Mouse (Mus musculus) forebrain, postnatal 0 days (tissue): ENCODE data around the gene Kctd13. TPM values are rescaled to one million over a fixed set of nuclear protein-coding genes. Genes with fewer than 3 reads are reported as not detected.

Experiments used
- ATAC-seq: fragments of 200-750 bp; cut with Nextera tagmentation; 2 replicates; pipeline ENCODE4 v1.8.0; 2017; ENCODE audit warnings: mild to moderate bottlenecking, moderate library complexity
- DNase-seq: peaks from one replicate; pipeline ENCODE4 v3.0.0-alpha.2; 2015
- H3K27ac ChIP-seq: fragments of 300-500 bp; sonication (generic); 2 replicates; pipeline ENCODE4 v1.5.1; 2014; ENCODE audit warnings: low read depth, mild to moderate bottlenecking, antibody characterized with exemption, low read length, moderate library complexity, mixed read lengths
- H3K27me3 ChIP-seq: fragments of 300-500 bp; sonication (generic); 2 replicates; pipeline ENCODE4 v1.6.1; 2014; ENCODE audit warnings: mild to moderate bottlenecking, low read length, mixed read lengths; ENCODE audit not compliant: insufficient read depth
- H3K36me3 ChIP-seq: fragments of 300-500 bp; sonication (generic); 2 replicates; pipeline ENCODE4 v1.6.1; 2014; ENCODE audit warnings: mild to moderate bottlenecking, moderate library complexity; ENCODE audit not compliant: insufficient read depth
- H3K4me1 ChIP-seq: fragments of 300-500 bp; sonication (generic); 2 replicates; pipeline ENCODE4 v1.6.1; 2014; ENCODE audit warnings: antibody characterized with exemption; ENCODE audit not compliant: insufficient read depth
- H3K4me2 ChIP-seq: fragments of 300-500 bp; sonication (generic); 2 replicates; pipeline ENCODE4 v1.6.1; 2014; ENCODE audit warnings: low read depth, mild to moderate bottlenecking, moderate library complexity
- H3K4me3 ChIP-seq: fragments of 300-500 bp; sonication (generic); 2 replicates; pipeline ENCODE4 v1.5.1; 2014; ENCODE audit warnings: low read depth, low read length, mixed read lengths
- H3K9ac ChIP-seq: fragments of 300-500 bp; sonication (generic); 2 replicates; pipeline ENCODE4 v1.6.1; 2014; ENCODE audit warnings: mild to moderate bottlenecking
- H3K9me3 ChIP-seq: fragments of 300-500 bp; sonication (generic); 2 replicates; pipeline ENCODE4 v1.6.1; 2016; ENCODE audit warnings: low read length
- CTCF ChIP-seq: sonication (generic); IDR thresholded peaks from 2 replicates; pipeline ENCODE4 v1.5.1; 2016; ENCODE audit warnings: antibody characterized with exemption, control low read depth, low read depth
- WGBS: fragments of 180-500 bp; shearing (Covaris S2); extraction: QIAGEN DNeasy Blood & Tissue Kit; methylation state at CpG from one replicate; pipeline ENCODE4 v1.1.7; 2014; 5-methylcytosine and 5-hydroxymethylcytosine counted together
- polyA plus RNA-seq: library from polyadenylated mRNA; unstranded; fragments of >200 nt; fragmentation: Nextera tagmentation; extraction: Ambion mirVana; gene quantifications from 2 replicates; pipeline ENCODE4 v1.2.1, GENCODE M21; 2015
- total RNA-seq: library from RNA; depleted of rRNA; stranded (reverse); fragments of >200 nt; gene quantifications from 2 replicates; pipeline ENCODE4 v1.2.3, GENCODE M21; 2014; rRNA removed

Kctd13 gene
- total and polyA plus RNA-seq, 2 experiments from 2014 or later: 140 to 218 TPM

DNA sequence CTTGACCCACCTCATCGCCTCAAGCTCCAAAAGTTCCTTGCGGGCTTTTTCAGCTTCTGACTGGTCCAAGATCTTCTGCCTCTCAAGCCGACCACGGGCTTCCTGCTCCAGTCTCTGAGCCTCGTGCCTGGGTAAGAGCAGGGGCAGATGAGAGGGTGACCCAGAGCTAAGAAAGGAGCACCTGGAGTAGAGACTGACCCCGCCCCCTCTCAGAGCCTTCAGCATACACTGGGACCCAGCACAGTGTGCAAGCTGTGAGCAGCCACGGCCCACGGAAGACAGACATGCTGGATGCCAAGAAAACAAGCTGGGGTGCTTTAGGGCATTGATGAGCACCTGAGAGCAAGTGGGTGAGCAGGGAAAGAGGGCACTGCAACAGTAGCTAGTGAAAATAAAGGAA, 60.1 kb downstream of the Kctd13 start:
- no peak for ATAC-seq
- Histone ChIP-seq H3K27ac (no peak overlapping the region), H3K4me3 (no peak overlapping the region), H3K9me3 (no peaks in the 10 kb centered on the region), H3K4me2 (no peak overlapping the region), H3K27me3 (no peaks in the 10 kb centered on the region), H3K9ac (no peak overlapping the region), H3K36me3 (no peaks in the 10 kb centered on the region), H3K4me1 (0 out of 2 replicates have a peak, but pooled peaks cover 4% of the 10 kb centered on the region)
- 75% methylated on average over 8 of the region's 8 CpGs for WGBS
- no peak for DNase-seq
- no peak for TF ChIP-seq CTCF

Other genes starting within 250 kb of the Kctd13 start
- gene Bola2, start 233.5 kb upstream of the Kctd13 start, total RNA-seq: 66.9 and 115 TPM in 2 replicates
- gene Bola2, start 233.5 kb upstream of the Kctd13 start, polyA plus RNA-seq: 139 and 205 TPM in 2 replicates
- gene Slx1b, start 233.1 kb upstream of the Kctd13 start, total RNA-seq: 15.8 and 17.9 TPM in 2 replicates
- gene Slx1b, start 233.1 kb upstream of the Kctd13 start, polyA plus RNA-seq: 7.5 and 10.1 TPM in 2 replicates
- 121 and 169 TPM in 2 replicates for gene Coro1a, start 221.1 kb upstream of the Kctd13 start, total RNA-seq
- 118 and 146 TPM in 2 replicates for gene Coro1a, start 221.1 kb upstream of the Kctd13 start, polyA plus RNA-seq
- 108 and 131 TPM in 2 replicates for gene Mapk3, start 169.3 kb upstream of the Kctd13 start, total RNA-seq
- gene Mapk3, start 169.3 kb upstream of the Kctd13 start, polyA plus RNA-seq: 118 and 133 TPM in 2 replicates
- gene Gdpd3, start 162.5 kb upstream of the Kctd13 start, total RNA-seq: 1.2 and 2.5 TPM in 2 replicates
- 0.93 and 0.97 TPM in 2 replicates for gene Gdpd3, start 162.5 kb upstream of the Kctd13 start, polyA plus RNA-seq
- 162 and 237 TPM in 2 replicates for gene Ypel3, start 151.9 kb upstream of the Kctd13 start, total RNA-seq
- gene Ypel3, start 151.9 kb upstream of the Kctd13 start, polyA plus RNA-seq: 223 and 250 TPM in 2 replicates
- gene Tbx6, start 147.4 kb upstream of the Kctd13 start, total RNA-seq: 0.31 and 0.38 TPM in 2 replicates
- 0.10 and 0.11 TPM in 2 replicates for gene Tbx6, start 147.4 kb upstream of the Kctd13 start, polyA plus RNA-seq
- 114 and 119 TPM in 2 replicates for gene Ppp4c, start 136.4 kb upstream of the Kctd13 start, total RNA-seq
- gene Ppp4c, start 136.4 kb upstream of the Kctd13 start, polyA plus RNA-seq: 161 and 172 TPM in 2 replicates
- 33.2 and 34.4 TPM in 2 replicates for gene Fam57b, start 131.2 kb upstream of the Kctd13 start, total RNA-seq
- 39.0 and 42.6 TPM in 2 replicates for gene Fam57b, start 131.2 kb upstream of the Kctd13 start, polyA plus RNA-seq
- not detected in 2 replicates for gene 4930451I11Rik, start 97.2 kb upstream of the Kctd13 start, total RNA-seq
- gene 4930451I11Rik, start 97.2 kb upstream of the Kctd13 start, polyA plus RNA-seq: 0.62 TPM in 1 of 2 replicates, not detected in the other
- gene Doc2a, start 81.5 kb upstream of the Kctd13 start, total RNA-seq: 35.7 and 148 TPM in 2 replicates
- 31.5 and 32.5 TPM in 2 replicates for gene Doc2a, start 81.5 kb upstream of the Kctd13 start, polyA plus RNA-seq
- gene Hirip3, start 66.9 kb upstream of the Kctd13 start, total RNA-seq: 11.7 and 21.3 TPM in 2 replicates
- gene Hirip3, start 66.9 kb upstream of the Kctd13 start, polyA plus RNA-seq: 9.9 and 19.5 TPM in 2 replicates
- gene Ino80e, start 66.5 kb upstream of the Kctd13 start, total RNA-seq: 62.8 and 69.9 TPM in 2 replicates
- 102 and 107 TPM in 2 replicates for gene Ino80e, start 66.5 kb upstream of the Kctd13 start, polyA plus RNA-seq
- gene Taok2, start 44.2 kb upstream of the Kctd13 start, total RNA-seq: 100 and 110 TPM in 2 replicates
- gene Taok2, start 44.2 kb upstream of the Kctd13 start, polyA plus RNA-seq: 30.5 and 42.6 TPM in 2 replicates
- gene Tmem219, start 6.0 kb upstream of the Kctd13 start, total RNA-seq: 22.8 and 23.8 TPM in 2 replicates
- 44.7 and 45.4 TPM in 2 replicates for gene Tmem219, start 6.0 kb upstream of the Kctd13 start, polyA plus RNA-seq
- gene Asphd1, start 20.7 kb downstream of the Kctd13 start, total RNA-seq: 14.3 and 37.2 TPM in 2 replicates
- 10.3 and 13.6 TPM in 2 replicates for gene Asphd1, start 20.7 kb downstream of the Kctd13 start, polyA plus RNA-seq
- 104 and 160 TPM in 2 replicates for gene Sez6l2, start 21.7 kb downstream of the Kctd13 start, total RNA-seq
- gene Sez6l2, start 21.7 kb downstream of the Kctd13 start, polyA plus RNA-seq: 38.3 and 45.3 TPM in 2 replicates
- gene Cdipt, start 47.0 kb downstream of the Kctd13 start, total RNA-seq: 120 and 158 TPM in 2 replicates
- 134 and 137 TPM in 2 replicates for gene Cdipt, start 47.0 kb downstream of the Kctd13 start, polyA plus RNA-seq
- gene Cdiptos, start 47.2 kb downstream of the Kctd13 start, total RNA-seq: not detected in 2 replicates
- gene Cdiptos, start 47.2 kb downstream of the Kctd13 start, polyA plus RNA-seq: 0.53 and 0.62 TPM in 2 replicates
- 4.8 and 6.9 TPM in 2 replicates for gene Mvp, start 85.7 kb downstream of the Kctd13 start, total RNA-seq
- gene Mvp, start 85.7 kb downstream of the Kctd13 start, polyA plus RNA-seq: 3.3 and 3.4 TPM in 2 replicates
- 3.8 TPM in 1 of 2 replicates, not detected in the other for gene Pagr1b, start 87.6 kb downstream of the Kctd13 start, total RNA-seq
- gene Pagr1b, start 87.6 kb downstream of the Kctd13 start, polyA plus RNA-seq: 1.0 TPM in 1 of 2 replicates, not detected in the other
- gene Pagr1a, start 88.5 kb downstream of the Kctd13 start, total RNA-seq: 19.2 and 21.9 TPM in 2 replicates
- 18.1 and 31.6 TPM in 2 replicates for gene Pagr1a, start 88.5 kb downstream of the Kctd13 start, polyA plus RNA-seq
- gene Gm42742, start 92.2 kb downstream of the Kctd13 start, total RNA-seq: 49.1 and 53.6 TPM in 2 replicates
- 36.7 and 42.2 TPM in 2 replicates for gene Gm42742, start 92.2 kb downstream of the Kctd13 start, polyA plus RNA-seq
- 68.2 and 77.8 TPM in 2 replicates for gene Prrt2, start 92.3 kb downstream of the Kctd13 start, total RNA-seq
- 84.1 and 84.3 TPM in 2 replicates for gene Prrt2, start 92.3 kb downstream of the Kctd13 start, polyA plus RNA-seq
- gene Maz, start 98.2 kb downstream of the Kctd13 start, total RNA-seq: 176 and 200 TPM in 2 replicates
- 69.5 and 73.9 TPM in 2 replicates for gene Maz, start 98.2 kb downstream of the Kctd13 start, polyA plus RNA-seq
- 6.2 and 6.5 TPM in 2 replicates for gene Kif22, start 113.6 kb downstream of the Kctd13 start, total RNA-seq
- gene Kif22, start 113.6 kb downstream of the Kctd13 start, polyA plus RNA-seq: 16.6 and 17.3 TPM in 2 replicates
- gene Zg16, start 158.4 kb downstream of the Kctd13 start, total RNA-seq: not detected in 2 replicates
- gene Zg16, start 158.4 kb downstream of the Kctd13 start, polyA plus RNA-seq: not detected in 2 replicates
- 1.4 and 1.5 TPM in 2 replicates for gene AI467606, start 162.5 kb downstream of the Kctd13 start, total RNA-seq
- gene AI467606, start 162.5 kb downstream of the Kctd13 start, polyA plus RNA-seq: 1.1 and 1.3 TPM in 2 replicates
- 0.54 and 0.90 TPM in 2 replicates for gene Qprt, start 193.3 kb downstream of the Kctd13 start, total RNA-seq
- 0.84 and 1.2 TPM in 2 replicates for gene Qprt, start 193.3 kb downstream of the Kctd13 start, polyA plus RNA-seq
- gene Spn, start 208.9 kb downstream of the Kctd13 start, total RNA-seq: 0.14 and 0.15 TPM in 2 replicates
- 0.10 TPM in 1 of 2 replicates, not detected in the other for gene Spn, start 208.9 kb downstream of the Kctd13 start, polyA plus RNA-seq